Mouse (Mus musculus) myocyte (in vitro differentiated cells): ENCODE results near the gene Erbb2.

Source experiments
- CEBPB ChIP-seq: IDR thresholded peaks from 2 replicates; pipeline ENCODE4 v1.6.1; 2011; ENCODE audit warnings: mild to moderate bottlenecking, moderate library complexity; ENCODE audit not compliant: poor library complexity, insufficient read depth, severe bottlenecking
- MAX ChIP-seq: IDR thresholded peaks from one replicate; pipeline ENCODE4 v1.6.1; 2011; ENCODE audit warnings: low read depth, mild to moderate bottlenecking, control low read depth
- MYOD1 ChIP-seq, 3 experiments: IDR thresholded peaks; one replicate each; pipeline ENCODE4 v1.6.1; 2011; ENCODE audit warnings: control low read depth in 2 of 3, low read depth in 2 of 3, mild to moderate bottlenecking in 2 of 3, moderate library complexity in 1 of 3; ENCODE audit not compliant: insufficient read length in 2 of 3, control insufficient read depth in 1 of 3
- MYOG ChIP-seq, 3 experiments: IDR thresholded peaks; one replicate each; pipeline ENCODE4 v1.6.1; 2011; ENCODE audit warnings: control low read depth in 2 of 3, low read depth in 2 of 3, mild to moderate bottlenecking in 2 of 3; ENCODE audit not compliant: insufficient read length in 2 of 3, control insufficient read depth in 1 of 3, insufficient read depth in 1 of 3
- POLR2A ChIP-seq: IDR thresholded peaks from one replicate; pipeline ENCODE4 v1.6.1; 2011; ENCODE audit warnings: low read depth, mild to moderate bottlenecking, control low read depth, moderate library complexity; ENCODE audit not compliant: insufficient read length
- POLR2AphosphoS2 ChIP-seq: IDR thresholded peaks from one replicate; pipeline ENCODE4 v1.6.1; 2011; ENCODE audit warnings: low read depth, control low read depth; ENCODE audit not compliant: insufficient read length
- REST ChIP-seq: IDR thresholded peaks from one replicate; pipeline ENCODE4 v1.6.1; 2011; ENCODE audit warnings: mild to moderate bottlenecking, control low read depth, moderate library complexity; ENCODE audit not compliant: insufficient read depth, insufficient read length
- TCF12 ChIP-seq: IDR thresholded peaks from one replicate; pipeline ENCODE4 v1.6.1; 2011; ENCODE audit warnings: mild to moderate bottlenecking, control low read depth; ENCODE audit not compliant: poor library complexity, insufficient read depth, severe bottlenecking
- USF1 ChIP-seq: IDR thresholded peaks from one replicate; pipeline ENCODE4 v1.6.1; 2011; ENCODE audit warnings: low read depth, mild to moderate bottlenecking, control low read depth, moderate library complexity

GRCm38 (mm10) chr11:98390141-98390540, 22.1 kb upstream of the Erbb2 start:
- TF ChIP-seq TCF12 (no peak), POLR2AphosphoS2 (no peak), REST (no peak), POLR2A (no peak), MYOD1 (IDR thresholded peaks at IDR 0.05; ENCODE audit: control insufficient read depth in 1 of 3, insufficient read length in 2 of 3, low read depth in 2 of 3) (no peak), MYOG (IDR thresholded peaks at IDR 0.05; ENCODE audit: control insufficient read depth in 1 of 3, insufficient read depth in 1 of 3, insufficient read length in 2 of 3, low read depth in 2 of 3) (no peak), MAX (no peak), CEBPB (no peak), USF1 (no peak)
